Mouse (Mus musculus): ENCODE measurements at regions not wholly inside any gene's neighbourhood (a gene's known extent, or its start where the extent isn't known, plus 50 kb on each side); places are given as distances from the start of the nearest gene placed in this dataset.
A peak's percentile ranks its signal among the peaks of the same experiment; 100 is the strongest.

GRCm38 (mm10) chr15:59828421-59828820 is 188.0 kb downstream of the 4933412E24Rik start:
- H3K4me1 ChIP-seq (replicated peaks; ENCODE audit: control insufficient read depth, insufficient read depth, low read length), result 0 out of 2 replicates have a peak, but pooled peaks cover 8% of the 10 kb centered on the region
- peak; percentile 81 for DNase-seq (ENCODE audit: low spot score)
- no peaks in the 10 kb centered on the region for H3K9me3 ChIP-seq (ENCODE audit: control insufficient read depth, low read length)
- no peak overlapping the region for H3K4me2 ChIP-seq (ENCODE audit: low read length)
- ATAC-seq (replicated peaks; ENCODE audit: low FRiP score, low TSS enrichment, low read depth), result peak; percentile 48; the same call in 1 of the 2 replicates
- no peak overlapping the region for H3K4me3 ChIP-seq (ENCODE audit: low read depth, low read length)
- H3K9ac ChIP-seq (ENCODE audit: low read length), result no peak overlapping the region
- no peaks in the 10 kb centered on the region for H3K27me3 ChIP-seq (replicated peaks; ENCODE audit: control insufficient read depth, insufficient read depth, low read length)
- H3K27ac ChIP-seq (ENCODE audit: low read depth), result no peak overlapping the region
- no peaks in the 10 kb centered on the region for H3K36me3 ChIP-seq (ENCODE audit: control insufficient read depth, insufficient read depth, low read length)
- 20% methylated on average over 5 of the region's 5 CpGs for WGBS

GRCm38 (mm10) chr15:59826164-59826950 is 190.1 kb downstream of the 4933412E24Rik start:
- H3K4me2 ChIP-seq (ENCODE audit: low read length), result no peak overlapping the region

GRCm38 (mm10) chr15:59823921-59824320 is 192.5 kb downstream of the 4933412E24Rik start:
- Histone ChIP-seq H3K9me3 (ENCODE audit: control insufficient read depth, low read length) (no peaks in the 10 kb centered on the region), H3K4me2 (ENCODE audit: low read length) (no peak overlapping the region), H3K36me3 (ENCODE audit: control insufficient read depth, insufficient read depth, low read length) (no peaks in the 10 kb centered on the region), H3K4me1 (replicated peaks; ENCODE audit: control insufficient read depth, insufficient read depth, low read length) (0 out of 2 replicates have a peak, but pooled peaks cover 10% of the 10 kb centered on the region), H3K27ac (ENCODE audit: low read depth) (no peak overlapping the region), H3K4me3 (ENCODE audit: low read depth, low read length) (no peak overlapping the region), H3K9ac (ENCODE audit: low read length) (no peak overlapping the region), H3K27me3 (replicated peaks; ENCODE audit: control insufficient read depth, insufficient read depth, low read length) (no peaks in the 10 kb centered on the region)
- 49% methylated on average over 2 of the region's 2 CpGs for WGBS
- ATAC-seq (replicated peaks; ENCODE audit: low FRiP score, low TSS enrichment, low read depth) (no peak), DNase-seq (ENCODE audit: low spot score) (no peak)

More at GRCm38 (mm10) chr15:59826164-59826950, 190.1 kb downstream of the 4933412E24Rik start:
- no peak overlapping the region for H3K27ac ChIP-seq (ENCODE audit: low read depth)
- no peaks in the 10 kb centered on the region for H3K36me3 ChIP-seq (ENCODE audit: control insufficient read depth, insufficient read depth, low read length)
- 54% methylated on average over 14 of the region's 14 CpGs for WGBS
- H3K4me1 ChIP-seq (replicated peaks; ENCODE audit: control insufficient read depth, insufficient read depth, low read length), result 0 out of 2 replicates have a peak, but pooled peaks cover 13% of the 10 kb centered on the region
- no peak for ATAC-seq (replicated peaks; ENCODE audit: low FRiP score, low TSS enrichment, low read depth)
- H3K4me3 ChIP-seq (ENCODE audit: low read depth, low read length), result no peak overlapping the region
- H3K9ac ChIP-seq (ENCODE audit: low read length), result no peak overlapping the region
- H3K27me3 ChIP-seq (replicated peaks; ENCODE audit: control insufficient read depth, insufficient read depth, low read length), result no peaks in the 10 kb centered on the region
- DNase-seq (ENCODE audit: low spot score), result no peak
- no peaks in the 10 kb centered on the region for H3K9me3 ChIP-seq (ENCODE audit: control insufficient read depth, low read length)

GRCm38 (mm10) chr15:59822995-59823681 is 193.3 kb downstream of the 4933412E24Rik start:
- no peak overlapping the region for H3K9ac ChIP-seq (ENCODE audit: low read length)
- 0 out of 2 replicates have a peak, but pooled peaks cover 10% of the 10 kb centered on the region for H3K4me1 ChIP-seq (replicated peaks; ENCODE audit: control insufficient read depth, insufficient read depth, low read length)
- peak overlapping the region; percentile 51; the same call in 1 of the 2 replicates for H3K27ac ChIP-seq (ENCODE audit: low read depth)
- no peak overlapping the region for H3K4me3 ChIP-seq (ENCODE audit: low read depth, low read length)
- no peaks in the 10 kb centered on the region for H3K9me3 ChIP-seq (ENCODE audit: control insufficient read depth, low read length)
- 60% methylated on average over 3 of the region's 3 CpGs for WGBS
- no peaks in the 10 kb centered on the region for H3K36me3 ChIP-seq (ENCODE audit: control insufficient read depth, insufficient read depth, low read length)
- no peaks in the 10 kb centered on the region for H3K27me3 ChIP-seq (replicated peaks; ENCODE audit: control insufficient read depth, insufficient read depth, low read length)
- ATAC-seq (replicated peaks; ENCODE audit: low FRiP score, low TSS enrichment, low read depth), result 0 out of 2 replicates have a peak, but pooled peaks have one; percentile 17
- H3K4me2 ChIP-seq (ENCODE audit: low read length), result no peak overlapping the region
- DNase-seq (ENCODE audit: low spot score), result no peak

GRCm38 (mm10) chr15:59820317-59820716 is 196.1 kb downstream of the 4933412E24Rik start:
- 0 out of 2 replicates have a peak, but pooled peaks cover 8% of the 10 kb centered on the region for H3K4me1 ChIP-seq (replicated peaks; ENCODE audit: control insufficient read depth, insufficient read depth, low read length)
- H3K27me3 ChIP-seq (replicated peaks; ENCODE audit: control insufficient read depth, insufficient read depth, low read length), result no peaks in the 10 kb centered on the region
- no peak overlapping the region for H3K4me3 ChIP-seq (ENCODE audit: low read depth, low read length)
- H3K9ac ChIP-seq (ENCODE audit: low read length), result no peak overlapping the region
- no peaks in the 10 kb centered on the region for H3K9me3 ChIP-seq (ENCODE audit: control insufficient read depth, low read length)
- DNase-seq (ENCODE audit: low spot score) (no peak), ATAC-seq (replicated peaks; ENCODE audit: low FRiP score, low TSS enrichment, low read depth) (no peak)
- 80% methylated on average over 10 of the region's 10 CpGs for WGBS
- H3K27ac ChIP-seq (ENCODE audit: low read depth), result no peak overlapping the region
- H3K4me2 ChIP-seq (ENCODE audit: low read length), result no peak overlapping the region
- no peaks in the 10 kb centered on the region for H3K36me3 ChIP-seq (ENCODE audit: control insufficient read depth, insufficient read depth, low read length)

GRCm38 (mm10) chr15:59816031-59816430 is 200.4 kb downstream of the 4933412E24Rik start:
- DNase-seq (ENCODE audit: low spot score) (no peak), ATAC-seq (replicated peaks; ENCODE audit: low FRiP score, low TSS enrichment, low read depth) (no peak)
- WGBS, result 93% methylated on average over 8 of the region's 8 CpGs
- no peak overlapping the region for H3K4me2 ChIP-seq (ENCODE audit: low read length)
- H3K9ac ChIP-seq (ENCODE audit: low read length), result no peak overlapping the region
- no peaks in the 10 kb centered on the region for H3K9me3 ChIP-seq (ENCODE audit: control insufficient read depth, low read length)
- no peak overlapping the region for H3K4me3 ChIP-seq (ENCODE audit: low read depth, low read length)
- H3K27me3 ChIP-seq (replicated peaks; ENCODE audit: control insufficient read depth, insufficient read depth, low read length), result no peaks in the 10 kb centered on the region
- no peaks in the 10 kb centered on the region for H3K36me3 ChIP-seq (ENCODE audit: control insufficient read depth, insufficient read depth, low read length)
- no peaks in the 10 kb centered on the region for H3K4me1 ChIP-seq (replicated peaks; ENCODE audit: control insufficient read depth, insufficient read depth, low read length)
- H3K27ac ChIP-seq (ENCODE audit: low read depth), result no peak overlapping the region

GRCm38 (mm10) chr15:59811566-59811965 is 204.8 kb downstream of the 4933412E24Rik start:
- H3K9me3 ChIP-seq (ENCODE audit: control insufficient read depth, low read length), result no peaks in the 10 kb centered on the region
- 33% methylated on average over 3 of the region's 3 CpGs for whole genome bisulfite sequencing
- no peak for ATAC-seq (replicated peaks; ENCODE audit: low FRiP score, low TSS enrichment, low read depth)

GRCm38 (mm10) chr15:59809361-59809760 is 207.1 kb downstream of the 4933412E24Rik start:
- Histone ChIP-seq H3K36me3 (ENCODE audit: control insufficient read depth, insufficient read depth, low read length) (no peaks in the 10 kb centered on the region), H3K27me3 (replicated peaks; ENCODE audit: control insufficient read depth, insufficient read depth, low read length) (no peaks in the 10 kb centered on the region), H3K9me3 (ENCODE audit: control insufficient read depth, low read length) (no peaks in the 10 kb centered on the region), H3K27ac (ENCODE audit: low read depth) (no peak overlapping the region), H3K4me2 (ENCODE audit: low read length) (no peak overlapping the region), H3K9ac (ENCODE audit: low read length) (no peak overlapping the region), H3K4me3 (ENCODE audit: low read depth, low read length) (no peak overlapping the region), H3K4me1 (replicated peaks; ENCODE audit: control insufficient read depth, insufficient read depth, low read length) (no peaks in the 10 kb centered on the region)
- DNase-seq (ENCODE audit: low spot score) (no peak), ATAC-seq (replicated peaks; ENCODE audit: low FRiP score, low TSS enrichment, low read depth) (no peak)
- 91% methylated on average over 6 of the region's 6 CpGs for WGBS

More at GRCm38 (mm10) chr15:59811566-59811965, 204.8 kb downstream of the 4933412E24Rik start:
- no peak overlapping the region for H3K4me2 ChIP-seq (ENCODE audit: low read length)
- no peaks in the 10 kb centered on the region for H3K36me3 ChIP-seq (ENCODE audit: control insufficient read depth, insufficient read depth, low read length)
- H3K27ac ChIP-seq (ENCODE audit: low read depth), result no peak overlapping the region
- DNase-seq (ENCODE audit: low spot score), result no peak
- no peaks in the 10 kb centered on the region for H3K4me1 ChIP-seq (replicated peaks; ENCODE audit: control insufficient read depth, insufficient read depth, low read length)
- H3K27me3 ChIP-seq (replicated peaks; ENCODE audit: control insufficient read depth, insufficient read depth, low read length), result no peaks in the 10 kb centered on the region
- no peak overlapping the region for H3K9ac ChIP-seq (ENCODE audit: low read length)
- H3K4me3 ChIP-seq (ENCODE audit: low read depth, low read length), result no peak overlapping the region

Data from intestine, embryonic 14.5 days (tissue).